26 mouse cellular contexts compared by ENCODE assay signal in genomic region chrX:129745976-129746375, GRCm38 (mm10). TPM values are rescaled to one million over a fixed set of nuclear protein-coding genes. Genes with fewer than 3 reads are reported as not detected.
"Had no signal": no experiment of that assay in that cellular context is flagged by ENCODE, and none has a peak within 500 bp of the region (broad histone marks: within the 10 kb centered on the region; RNA-seq: fewer than 3 reads in every experiment).

No protein-coding gene starts in this region.

- H3K36me3 ChIP-seq: embryonic facial prominence, embryonic 10.5 days; embryonic facial prominence, embryonic 12.5 days; embryonic facial prominence, embryonic 13.5 days; embryonic facial prominence, embryonic 15.5 days; forebrain, embryonic 10.5 days; forebrain, embryonic 12.5 days; forebrain, embryonic 15.5 days had no signal

- H3K4me1 ChIP-seq: embryonic facial prominence, embryonic 10.5 days; embryonic facial prominence, embryonic 12.5 days; embryonic facial prominence, embryonic 13.5 days; embryonic facial prominence, embryonic 15.5 days; forebrain, embryonic 10.5 days; forebrain, embryonic 12.5 days; forebrain, embryonic 13.5 days; forebrain, embryonic 15.5 days had no signal

- H3K9ac ChIP-seq: embryonic facial prominence, embryonic 12.5 days; embryonic facial prominence, embryonic 13.5 days; embryonic facial prominence, embryonic 15.5 days; forebrain, embryonic 12.5 days; forebrain, embryonic 13.5 days; forebrain, embryonic 15.5 days; forebrain, postnatal 0 days had no signal

- DNase-seq: cerebellum, adult 9-11 months; cerebellum, postnatal 10 days; cerebellum, postnatal 14 days; cerebellum, postnatal 25 days; cerebellum, postnatal 36 days; embryo, embryonic 11 days; forebrain, postnatal 0 days; gastrocnemius, adult 2 months; gastrocnemius, postnatal 10 days; gastrocnemius, postnatal 14 days; gastrocnemius, postnatal 25 days; gastrocnemius, postnatal 36 days; heart, adult 11 months; heart, adult 18-20 months; heart, adult 2 months had no signal

- ATAC-seq: forebrain, embryonic 13.5 days; forebrain, embryonic 14.5 days; forebrain, embryonic 15.5 days; forebrain, embryonic 16.5 days; forebrain, postnatal 0 days had no signal

- H3K9me3 ChIP-seq: embryonic facial prominence, embryonic 10.5 days; embryonic facial prominence, embryonic 12.5 days; embryonic facial prominence, embryonic 13.5 days; embryonic facial prominence, embryonic 15.5 days; forebrain, embryonic 10.5 days; forebrain, embryonic 12.5 days; forebrain, embryonic 13.5 days; forebrain, embryonic 15.5 days had no signal

- H3K4me3 ChIP-seq: embryonic facial prominence, embryonic 10.5 days; embryonic facial prominence, embryonic 12.5 days; embryonic facial prominence, embryonic 13.5 days; embryonic facial prominence, embryonic 15.5 days; erythroblast, embryonic 14.5 days; forebrain, embryonic 10.5 days; forebrain, embryonic 12.5 days; forebrain, embryonic 13.5 days; forebrain, embryonic 15.5 days; gastrocnemius, adult 2 months; heart, adult 2 months had no signal

- H3K27ac ChIP-seq: embryonic facial prominence, embryonic 10.5 days; embryonic facial prominence, embryonic 12.5 days; embryonic facial prominence, embryonic 13.5 days; embryonic facial prominence, embryonic 15.5 days; forebrain, embryonic 10.5 days; forebrain, embryonic 12.5 days; forebrain, embryonic 13.5 days; forebrain, embryonic 15.5 days; gastrocnemius, adult 2 months; heart, adult 2 months had no signal

RNA-seq across cellular contexts. Expression of gene Diaph2, which starts 3.6 kb away (rescaled TPM):
- polyA plus RNA-seq: erythroblast, embryonic 14.5 days had no signal
